Mouse (Mus musculus) limb, embryonic 11.5 days (tissue): Measurements from ENCODE around the gene Cfap221. TPM values are rescaled to one million over a fixed set of nuclear protein-coding genes. Genes with fewer than 3 reads are reported as not detected.

Experiments used
- ATAC-seq: fragments of 200-750 bp; cut with Nextera tagmentation; 2 replicates; pipeline ENCODE4 v1.8.0; 2017; ENCODE audit warnings: low read depth; ENCODE audit not compliant: insufficient number of reproducible peaks, low FRiP score, low TSS enrichment
- DNase-seq: peaks from one replicate; pipeline ENCODE4 v3.0.0-alpha.2; 2015; ENCODE audit warnings: low spot score
- H3K27ac ChIP-seq: fragments of 300-500 bp; sonication (generic); replicated peaks from 2 replicates; pipeline ENCODE4 v1.5.1; 2014; ENCODE audit warnings: low read depth, mild to moderate bottlenecking, low read length
- H3K27me3 ChIP-seq: fragments of 300-500 bp; sonication (generic); 2 replicates; pipeline ENCODE4 v1.6.1; 2014; ENCODE audit warnings: mild to moderate bottlenecking, low read length, mixed read lengths; ENCODE audit not compliant: control insufficient read depth, insufficient read depth
- H3K36me3 ChIP-seq: fragments of 300-500 bp; sonication (generic); 2 replicates; pipeline ENCODE4 v1.6.1; 2014; ENCODE audit warnings: mild to moderate bottlenecking, low read length, moderate library complexity, mixed read lengths; ENCODE audit not compliant: control insufficient read depth, insufficient read depth
- H3K4me1 ChIP-seq: fragments of 300-500 bp; sonication (generic); 2 replicates; pipeline ENCODE4 v1.6.1; 2014; ENCODE audit warnings: low read length, mixed read lengths; ENCODE audit not compliant: control insufficient read depth, insufficient read depth
- H3K4me2 ChIP-seq: fragments of 300-500 bp; sonication (generic); 2 replicates; pipeline ENCODE4 v1.6.1; 2014; ENCODE audit warnings: low read depth, mild to moderate bottlenecking, moderate library complexity; ENCODE audit not compliant: severe bottlenecking
- H3K4me3 ChIP-seq: fragments of 300-500 bp; sonication (generic); 2 replicates; pipeline ENCODE4 v1.5.1; 2014; ENCODE audit warnings: low read depth, low read length
- H3K9ac ChIP-seq: fragments of 300-500 bp; sonication (generic); 2 replicates; pipeline ENCODE4 v1.6.1; 2014; ENCODE audit warnings: mild to moderate bottlenecking, low read length
- H3K9me3 ChIP-seq: fragments of 300-500 bp; sonication (generic); 2 replicates; pipeline ENCODE4 v1.6.1; 2016; ENCODE audit warnings: low read length; ENCODE audit not compliant: control insufficient read depth
- WGBS: fragments of 180-500 bp; shearing (Covaris S2); extraction: QIAGEN DNeasy Blood & Tissue Kit; methylation state at CpG from one replicate; pipeline ENCODE4 v1.1.7; 2014; 5-methylcytosine and 5-hydroxymethylcytosine counted together
- polyA plus RNA-seq: library from polyadenylated mRNA; unstranded; fragments of >200 nt; fragmentation: Nextera tagmentation; extraction: Ambion mirVana; gene quantifications from 2 replicates; pipeline ENCODE4 v1.2.1, GENCODE M21; 2014

The Cfap221 gene
- polyA plus RNA-seq, 1 experiment from 2014 or later = not detected

DNA sequence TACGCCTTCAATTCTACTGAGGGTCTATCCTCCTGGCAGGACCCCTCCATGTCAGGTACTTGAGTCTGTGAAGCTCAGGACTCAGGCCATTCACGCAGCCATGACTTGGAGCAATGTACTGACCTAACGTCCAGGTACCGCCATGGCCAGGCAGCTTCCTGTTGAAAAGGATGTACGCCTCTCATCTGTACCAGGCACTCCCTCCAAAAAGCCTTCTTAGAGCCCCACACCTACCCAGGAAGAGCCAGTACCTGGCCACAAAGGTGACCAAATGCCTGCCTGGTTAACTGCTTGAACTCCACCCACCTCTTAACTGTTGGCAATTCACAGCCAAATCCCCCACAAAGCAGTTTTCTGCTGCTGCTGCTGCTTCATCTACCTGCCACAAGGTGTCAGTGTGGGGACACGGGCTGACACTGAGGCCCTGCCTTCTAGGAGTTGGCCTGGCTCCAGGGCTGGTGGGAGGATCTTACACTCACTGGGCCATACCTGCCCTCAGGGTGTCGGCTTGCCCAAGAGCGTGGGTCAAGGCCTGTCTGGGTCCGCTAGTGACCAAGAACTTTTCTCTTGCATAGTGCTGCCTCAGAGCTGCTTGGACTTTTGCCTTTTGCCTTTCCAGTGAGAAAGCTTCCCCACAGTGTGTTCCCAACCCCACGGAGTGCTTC is 35.9 kb upstream of the Cfap221 start:
- WGBS = 48% methylated on average over 10 of the region's 10 CpGs
- Histone ChIP-seq H3K27me3 (no peaks in the 10 kb centered on the region), H3K4me1 (no peaks in the 10 kb centered on the region), H3K4me3 (no peak overlapping the region), H3K4me2 (no peak overlapping the region), H3K9ac (no peak overlapping the region), H3K9me3 (no peaks in the 10 kb centered on the region), H3K27ac (no peak overlapping the region), H3K36me3 (no peaks in the 10 kb centered on the region)
- DNase-seq (peak; percentile 82), ATAC-seq (peak; percentile 71; the same call in 1 of the 2 replicates)

GRCm38 (mm10) chr1:120030474-120030873 is 33.4 kb upstream of the Cfap221 start:
- H3K4me1 ChIP-seq = no peaks in the 10 kb centered on the region
- 86% methylated on average over 3 of the region's 3 CpGs for WGBS
- no peaks in the 10 kb centered on the region for H3K9me3 ChIP-seq
- no peak overlapping the region for H3K4me3 ChIP-seq
- H3K27ac ChIP-seq = no peak overlapping the region
- H3K4me2 ChIP-seq = no peak overlapping the region
- ATAC-seq (no peak), DNase-seq (no peak)
- H3K36me3 ChIP-seq = no peaks in the 10 kb centered on the region
- H3K9ac ChIP-seq = no peak overlapping the region
- no peaks in the 10 kb centered on the region for H3K27me3 ChIP-seq

DNA sequence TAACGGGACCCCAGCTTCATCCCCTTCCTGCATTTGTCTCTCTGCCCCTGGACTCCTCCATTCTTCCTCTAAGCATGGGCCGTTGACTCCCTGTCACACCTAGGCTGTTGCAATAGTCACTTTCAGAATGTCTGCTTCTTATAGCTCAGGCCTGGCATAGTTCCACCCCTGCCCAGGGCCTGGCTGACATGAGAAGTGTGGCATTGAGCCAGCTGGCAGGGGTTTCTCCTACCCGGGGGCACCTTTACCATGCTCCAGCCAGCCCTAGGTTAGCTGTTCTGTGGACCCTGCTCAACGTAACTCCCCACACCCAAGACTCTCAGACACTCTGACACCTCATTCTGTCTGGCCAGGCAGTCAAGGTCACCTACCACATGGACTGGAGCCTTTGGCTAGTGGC is 30.7 kb upstream of the Cfap221 start:
- 74% methylated on average over 4 of the region's 4 CpGs for WGBS
- H3K4me1 ChIP-seq = no peaks in the 10 kb centered on the region
- H3K36me3 ChIP-seq = no peaks in the 10 kb centered on the region
- H3K27me3 ChIP-seq = no peaks in the 10 kb centered on the region
- ATAC-seq (no peak), DNase-seq (no peak)
- H3K27ac ChIP-seq = no peak overlapping the region
- no peak overlapping the region for H3K4me3 ChIP-seq
- no peak overlapping the region for H3K9ac ChIP-seq
- no peak overlapping the region for H3K4me2 ChIP-seq
- H3K9me3 ChIP-seq = no peaks in the 10 kb centered on the region

- H3K9ac ChIP-seq = no peak overlapping the region
- H3K9me3 ChIP-seq = no peaks in the 10 kb centered on the region
- WGBS = 26% methylated on average over 2 of the region's 2 CpGs
- H3K4me3 ChIP-seq = no peak overlapping the region
- no peak for ATAC-seq
- no peaks in the 10 kb centered on the region for H3K27me3 ChIP-seq
- no peak for DNase-seq
- H3K4me2 ChIP-seq = no peak overlapping the region
- no peak overlapping the region for H3K27ac ChIP-seq
- no peaks in the 10 kb centered on the region for H3K36me3 ChIP-seq
- H3K4me1 ChIP-seq = no peaks in the 10 kb centered on the region
Measured at GRCm38 (mm10) chr1:120025050-120025439, 28.0 kb upstream of the Cfap221 start.

- Histone ChIP-seq H3K4me3 (no peak overlapping the region), H3K36me3 (no peaks in the 10 kb centered on the region), H3K27me3 (no peaks in the 10 kb centered on the region), H3K9ac (no peak overlapping the region), H3K27ac (no peak overlapping the region), H3K4me2 (no peak overlapping the region), H3K9me3 (no peaks in the 10 kb centered on the region), H3K4me1 (no peaks in the 10 kb centered on the region)
- 58% methylated on average over 10 of the region's 10 CpGs for WGBS
- DNase-seq = no peak
- ATAC-seq = no peak
Measured at GRCm38 (mm10) chr1:120024331-120025049, 27.5 kb upstream of the Cfap221 start.

- Histone ChIP-seq H3K4me2 (no peak overlapping the region), H3K4me3 (no peak overlapping the region), H3K4me1 (no peaks in the 10 kb centered on the region), H3K9me3 (no peaks in the 10 kb centered on the region), H3K36me3 (no peaks in the 10 kb centered on the region), H3K27me3 (no peaks in the 10 kb centered on the region), H3K9ac (no peak overlapping the region), H3K27ac (no peak overlapping the region)
- DNase-seq = no peak
- WGBS = 94% methylated on average over 17 of the region's 17 CpGs
- no peak for ATAC-seq
Measured at GRCm38 (mm10) chr1:120021951-120022350, 24.9 kb upstream of the Cfap221 start.

DNA sequence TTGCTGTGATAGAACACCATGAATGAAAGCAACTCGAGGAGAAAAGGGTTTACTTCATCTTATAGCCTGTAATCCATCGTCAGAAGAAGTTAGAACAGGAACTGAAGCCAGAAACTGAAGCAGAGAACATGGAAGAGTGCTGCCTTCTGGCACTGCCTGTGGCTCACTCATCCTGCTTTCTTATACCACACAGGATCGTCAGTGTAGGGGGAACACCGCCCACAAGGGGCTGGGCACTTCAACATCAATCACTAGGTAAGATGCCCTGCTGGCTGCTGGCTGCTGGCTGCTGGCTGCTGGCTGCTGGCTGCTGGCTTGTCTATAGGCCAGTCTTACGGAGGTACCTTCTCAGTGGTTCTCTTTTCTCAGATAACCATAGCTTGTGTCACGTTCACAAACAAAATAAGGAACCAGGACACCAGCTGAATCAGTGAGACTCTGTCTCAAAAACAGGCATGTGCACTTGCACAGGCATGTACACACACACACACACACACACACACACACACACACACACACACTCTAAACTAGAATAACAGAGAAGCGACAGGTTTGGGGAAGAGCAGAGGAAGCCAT is 23.4 kb upstream of the Cfap221 start:
- Histone ChIP-seq H3K4me2 (no peak overlapping the region), H3K36me3 (no peaks in the 10 kb centered on the region), H3K27me3 (no peaks in the 10 kb centered on the region), H3K9me3 (no peaks in the 10 kb centered on the region), H3K9ac (no peak overlapping the region), H3K4me3 (no peak overlapping the region), H3K4me1 (no peaks in the 10 kb centered on the region), H3K27ac (no peak overlapping the region)
- DNase-seq (no peak), ATAC-seq (no peak)
- WGBS = 70% methylated on average over 7 of the region's 7 CpGs

GRCm38 (mm10) chr1:120019428-120019827 is 22.4 kb upstream of the Cfap221 start:
- Histone ChIP-seq H3K4me3 (no peak overlapping the region), H3K4me2 (no peak overlapping the region), H3K36me3 (no peaks in the 10 kb centered on the region), H3K9ac (no peak overlapping the region), H3K4me1 (no peaks in the 10 kb centered on the region), H3K27ac (no peak overlapping the region), H3K9me3 (no peaks in the 10 kb centered on the region), H3K27me3 (no peaks in the 10 kb centered on the region)
- DNase-seq (no peak), ATAC-seq (no peak)
- 95% methylated on average over 12 of the region's 12 CpGs for WGBS
